Mouse (Mus musculus) kidney, adult 8-10 months (tissue): ENCODE results near the gene Plpp4.

Experiments used
- DNase-seq, 2 experiments: peaks; one replicate each; pipeline ENCODE4 v3.0.0; 2022

The Plpp4 gene

DNA sequence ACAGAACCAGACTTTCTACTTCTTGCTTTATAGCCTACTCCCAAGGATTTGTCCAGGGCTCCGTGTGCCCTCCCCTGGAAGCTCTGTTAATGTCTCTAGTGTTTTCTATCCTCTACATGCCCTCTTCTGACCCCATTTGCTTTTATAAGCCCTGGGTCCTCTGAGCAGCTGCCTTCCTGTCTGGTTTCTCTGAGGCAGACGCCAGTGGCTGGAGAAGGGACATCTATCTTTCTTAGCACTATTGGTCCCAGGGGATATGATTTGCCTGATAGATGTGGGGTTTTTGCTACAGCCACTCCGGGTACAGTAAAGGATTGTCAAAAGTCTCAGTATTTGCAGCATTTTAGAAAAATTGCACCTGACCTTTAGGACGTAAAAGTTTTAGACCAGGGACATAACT, 46.5 kb downstream of the Plpp4 start:
- no peak for DNase-seq

- DNase-seq, result no peak
Measured at GRCm38 (mm10) chr7:129307042-129307825, 50.4 kb downstream of the Plpp4 start.

DNA sequence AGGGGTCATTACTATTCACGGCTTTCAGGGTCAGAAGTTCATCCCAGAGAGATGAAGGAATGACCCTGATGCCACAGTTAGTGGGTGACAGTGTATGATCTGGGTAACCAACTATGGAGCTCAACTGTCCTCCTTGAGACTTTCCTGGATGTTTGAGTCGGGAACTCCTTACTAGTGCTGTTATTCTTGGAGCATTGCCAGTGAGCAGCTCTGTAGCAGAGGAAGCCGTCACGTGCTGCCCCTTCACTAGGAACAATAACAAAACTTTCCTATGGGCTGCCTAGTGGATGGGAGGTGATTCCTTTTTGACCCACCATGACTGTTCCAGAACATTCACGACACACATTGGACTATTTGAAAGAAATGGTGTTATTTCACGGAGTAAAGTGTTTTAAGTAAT, 51.8 kb downstream of the Plpp4 start:
- no peak for DNase-seq

DNA sequence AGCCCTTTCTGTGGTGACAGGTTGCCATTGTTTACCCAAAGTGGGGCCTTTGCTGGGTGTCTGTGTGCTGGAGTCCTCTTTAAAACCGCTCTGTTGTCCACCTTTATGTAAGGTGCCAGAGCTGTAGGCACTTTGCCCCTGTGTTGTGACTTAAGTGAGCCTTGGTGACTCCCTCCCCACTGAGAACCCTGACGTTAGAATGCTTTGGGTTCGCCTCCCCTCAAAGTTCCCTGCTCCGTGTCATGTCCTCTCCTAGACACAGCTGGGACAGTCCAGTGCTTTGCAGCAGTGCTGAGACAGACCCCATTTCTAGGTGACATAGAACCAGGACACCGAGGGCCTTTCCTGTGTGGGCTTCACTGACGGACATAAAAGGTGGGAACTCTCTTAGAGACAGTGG, 55.7 kb downstream of the Plpp4 start:
- no peak for DNase-seq

DNA sequence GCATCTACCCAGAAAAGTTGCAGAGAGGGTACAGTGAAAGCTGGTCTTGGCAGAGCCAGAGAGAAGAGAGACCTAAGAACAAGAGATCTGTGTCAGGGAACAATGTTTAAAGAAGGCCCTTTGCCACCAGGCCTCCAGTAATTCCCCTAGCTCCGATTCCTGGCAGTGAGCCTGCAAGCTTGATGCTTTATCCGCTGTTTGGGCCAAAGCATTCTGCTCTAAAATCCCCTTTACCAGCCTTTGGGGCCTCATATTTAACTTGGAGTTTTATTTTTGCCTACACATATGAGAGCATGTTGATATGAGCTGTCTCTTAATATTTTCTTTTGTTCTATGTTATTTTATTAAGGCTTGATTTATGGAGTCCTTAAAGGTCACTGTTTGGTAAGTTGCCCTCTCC, 57.1 kb downstream of the Plpp4 start:
- DNase-seq, result no peak

- no peak for DNase-seq
Measured at GRCm38 (mm10) chr7:129340096-129340495, 83.3 kb downstream of the Plpp4 start.

GRCm38 (mm10) chr7:129355561-129355960, 98.7 kb downstream of the Plpp4 start:
- DNase-seq, result no peak

DNA sequence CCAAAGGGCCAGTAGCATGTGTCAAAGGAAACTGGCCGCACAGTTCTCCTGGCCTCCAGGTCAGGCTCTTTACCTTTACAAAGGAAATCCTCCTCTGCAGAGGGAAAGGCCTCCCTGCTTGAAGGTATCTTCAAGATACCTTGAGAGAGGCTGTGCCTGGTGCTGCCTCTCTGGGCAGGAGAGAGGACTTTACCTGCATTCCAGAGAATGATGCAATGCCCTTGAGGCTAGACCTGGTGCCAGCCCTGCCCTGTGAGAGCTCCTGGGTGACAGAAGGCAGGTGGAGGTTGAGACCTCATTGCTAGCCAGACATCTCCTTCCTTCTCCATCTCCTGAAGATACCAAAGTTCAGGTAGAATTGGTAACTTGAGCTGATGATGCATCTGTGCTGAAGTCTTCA, 118.5 kb downstream of the Plpp4 start:
- DNase-seq, result no peak

DNA sequence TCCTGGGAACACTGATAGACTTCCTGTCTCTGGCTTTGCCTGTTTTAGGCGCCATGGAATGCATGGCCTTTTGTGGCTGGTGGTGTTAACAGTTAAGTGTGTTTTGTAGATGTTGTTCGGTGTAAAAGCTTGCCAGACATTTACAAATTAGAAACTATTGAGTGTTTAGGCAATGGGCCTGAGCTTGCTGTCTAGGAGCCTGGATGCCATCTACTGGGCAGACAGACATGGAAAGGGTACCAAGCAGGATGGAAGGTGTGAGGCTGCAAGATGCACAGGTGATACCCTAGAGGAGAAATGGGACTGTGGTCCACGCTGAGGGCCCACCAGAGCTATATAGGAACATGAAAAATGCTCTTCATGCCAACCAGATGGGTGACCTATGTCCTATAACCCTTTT, 128.3 kb downstream of the Plpp4 start:
- no peak for DNase-seq

- no peak for DNase-seq
Measured at GRCm38 (mm10) chr7:129392835-129393489, 136.1 kb downstream of the Plpp4 start.

DNA sequence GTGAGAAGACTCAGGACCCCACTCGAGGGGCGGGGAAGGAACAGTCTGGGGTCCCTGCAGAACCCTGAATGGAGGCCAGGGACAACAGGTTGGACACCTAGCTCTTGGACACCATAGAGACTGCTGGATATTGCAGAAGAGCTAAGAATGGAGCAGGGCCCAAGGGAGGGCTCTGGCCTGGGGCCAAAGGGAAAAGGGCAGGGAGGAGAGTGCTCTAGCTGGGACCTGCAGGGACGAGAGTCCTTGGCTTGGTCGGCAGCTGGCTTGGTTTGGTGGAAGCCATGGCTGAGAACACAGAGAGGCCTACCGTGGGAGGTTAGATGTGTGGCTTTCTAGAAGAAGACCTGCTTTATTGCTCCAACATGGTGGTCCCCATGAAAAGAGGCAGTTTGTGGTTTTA, 139.7 kb downstream of the Plpp4 start:
- no peak for DNase-seq

- DNase-seq, result no peak
Measured at GRCm38 (mm10) chr7:129399071-129399470, 142.2 kb downstream of the Plpp4 start.

DNA sequence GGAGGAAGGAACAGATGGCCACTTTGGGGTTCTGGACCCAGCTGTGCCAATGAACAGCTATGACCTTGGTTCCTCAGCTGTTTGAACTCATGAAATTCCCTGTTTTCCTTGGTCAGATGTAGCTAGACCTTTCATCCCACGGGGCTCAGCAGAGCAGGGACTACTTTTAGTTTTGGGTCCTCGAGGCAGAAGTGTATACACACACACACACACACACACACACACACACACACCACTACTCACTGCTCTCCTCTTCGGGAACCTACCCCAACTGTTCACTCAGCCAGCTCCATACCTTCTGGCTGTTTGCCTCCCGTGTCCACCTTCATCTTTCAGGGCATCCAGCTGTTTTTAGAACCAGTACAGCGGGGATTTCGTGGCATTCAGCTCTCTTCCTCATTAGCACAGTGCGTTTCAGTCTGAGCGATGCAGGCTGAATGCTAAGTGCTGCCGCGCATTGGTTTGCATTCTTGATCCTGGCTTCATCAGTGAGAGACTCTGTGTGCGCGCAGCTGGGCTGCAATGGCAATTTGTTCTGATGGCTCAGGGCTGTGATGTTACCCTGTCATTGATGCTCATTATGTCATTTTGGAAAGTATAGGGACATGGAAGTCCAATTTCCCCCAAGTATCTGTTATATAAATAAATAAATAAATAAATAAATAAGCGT, 146.0 kb downstream of the Plpp4 start:
- no peak for DNase-seq

DNA sequence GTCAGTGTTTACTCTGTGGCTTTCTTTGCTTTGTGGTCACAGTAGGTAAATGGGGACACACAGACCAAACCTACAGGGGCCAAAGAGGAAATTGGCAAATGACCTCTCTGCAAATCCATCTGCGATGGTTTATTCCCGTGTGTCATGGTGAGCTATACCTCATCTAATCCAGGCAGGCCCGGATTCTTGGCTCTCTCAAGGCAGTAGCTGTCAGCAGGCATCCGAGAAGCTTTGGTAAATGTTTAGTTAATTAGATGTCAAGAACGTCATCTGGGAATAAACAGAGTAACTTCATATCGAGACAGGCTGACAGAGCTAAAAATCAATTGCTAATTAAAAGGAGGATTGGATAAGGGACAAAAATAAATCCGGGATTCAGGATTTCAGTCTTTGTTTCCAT, 149.2 kb downstream of the Plpp4 start:
- DNase-seq, result no peak

GRCm38 (mm10) chr7:129412695-129413094, 155.9 kb downstream of the Plpp4 start:
- no peak for DNase-seq

DNA sequence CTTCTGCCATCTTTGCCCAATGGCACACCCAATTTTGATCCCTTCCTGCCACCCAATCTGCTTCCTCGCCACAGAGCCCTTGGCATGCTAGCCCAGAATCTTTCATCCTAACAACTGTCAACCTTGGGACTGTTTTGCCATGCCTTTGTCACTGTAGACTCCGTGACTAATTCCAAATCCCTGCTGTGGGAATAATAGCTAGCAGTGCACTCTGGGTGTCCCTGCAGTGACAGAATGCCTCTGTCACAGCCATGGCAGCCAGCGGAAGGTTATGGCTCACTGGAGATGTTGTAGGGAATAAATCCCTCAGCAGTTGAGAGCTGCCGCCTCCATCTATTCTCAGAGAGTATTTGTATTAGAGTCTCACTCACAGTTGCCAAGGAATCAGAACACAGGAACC, 158.3 kb downstream of the Plpp4 start:
- no peak for DNase-seq

GRCm38 (mm10) chr7:129421181-129421580, 164.3 kb downstream of the Plpp4 start:
- no peak for DNase-seq

DNA sequence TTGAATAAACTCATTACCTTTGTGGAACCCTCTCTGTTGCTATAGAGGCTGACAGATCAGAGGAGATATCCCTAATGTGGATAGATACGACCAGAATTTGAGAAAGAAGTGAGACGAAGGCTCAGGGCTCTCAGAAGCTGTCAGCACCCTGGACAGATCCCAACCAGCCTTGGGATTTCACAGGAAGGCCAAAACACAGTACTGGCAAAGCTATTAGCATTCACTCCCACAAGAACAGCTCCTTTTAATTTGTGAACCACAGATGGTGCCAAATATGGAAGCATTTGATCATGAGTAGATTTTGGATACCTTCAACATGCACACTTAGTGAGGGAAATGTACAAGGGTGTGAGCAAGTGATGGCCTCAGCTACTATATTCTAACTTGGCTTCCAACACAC, 168.7 kb downstream of the Plpp4 start:
- peak in 1 of 2 experiments; percentile 4 for DNase-seq

- no peak for DNase-seq
Measured at GRCm38 (mm10) chr7:129428794-129429193, 172.0 kb downstream of the Plpp4 start.

- peak in 1 of 2 experiments; percentile 5 for DNase-seq
Measured at GRCm38 (mm10) chr7:129429903-129430302, 173.1 kb downstream of the Plpp4 start.
